Mouse (Mus musculus) neural tube, embryonic 12.5 days (tissue): ENCODE measurements around the gene Gdf11. TPM values are rescaled to one million over a fixed set of nuclear protein-coding genes. Genes with fewer than 3 reads are reported as not detected.
A peak's percentile ranks its signal among the peaks of the same experiment; 100 is the strongest.

ENCODE experiments used
- ATAC-seq: fragments of 200-750 bp; cut with Nextera tagmentation; 2 replicates; pipeline ENCODE4 v1.8.0; 2017; ENCODE audit warnings: low read depth, mild to moderate bottlenecking, moderate TSS enrichment, moderate library complexity; ENCODE audit not compliant: low FRiP score
- H3K27ac ChIP-seq: fragments of 300-500 bp; sonication (generic); 2 replicates; pipeline ENCODE4 v1.5.1; 2016
- H3K27me3 ChIP-seq: fragments of 300-500 bp; sonication (generic); replicated peaks from 2 replicates; pipeline ENCODE4 v1.6.1; 2016; ENCODE audit warnings: mild to moderate bottlenecking
- H3K36me3 ChIP-seq: fragments of 300-500 bp; sonication (generic); 2 replicates; pipeline ENCODE4 v1.6.1; 2016; ENCODE audit warnings: mild to moderate bottlenecking
- H3K4me1 ChIP-seq: fragments of 300-500 bp; sonication (generic); 2 replicates; pipeline ENCODE4 v1.6.1; 2016
- H3K4me2 ChIP-seq: fragments of 300-500 bp; sonication (generic); replicated peaks from 2 replicates; pipeline ENCODE4 v1.6.1; 2016; ENCODE audit warnings: mild to moderate bottlenecking
- H3K4me3 ChIP-seq: fragments of 300-500 bp; sonication (generic); 2 replicates; pipeline ENCODE4 v1.5.1; 2016
- H3K9ac ChIP-seq: fragments of 300-500 bp; sonication (generic); 2 replicates; pipeline ENCODE4 v1.6.1; 2016; ENCODE audit warnings: mild to moderate bottlenecking
- H3K9me3 ChIP-seq: fragments of 300-500 bp; sonication (generic); 2 replicates; pipeline ENCODE4 v1.6.1; 2016; ENCODE audit warnings: mild to moderate bottlenecking
- WGBS: fragments of 180-500 bp; shearing (Covaris S2); methylation state at CpG from one replicate; pipeline ENCODE4 v1.1.7; 2016; 5-methylcytosine and 5-hydroxymethylcytosine counted together
- polyA plus RNA-seq: library from polyadenylated mRNA; unstranded; fragments of >200 nt; fragmentation: Nextera tagmentation; extraction: Ambion mirVana; gene quantifications from 2 replicates; pipeline ENCODE4 v1.2.1, GENCODE M21; 2016

The Gdf11 gene
- polyA plus RNA-seq, 1 experiment from 2014 or later, result 20.4 TPM

DNA sequence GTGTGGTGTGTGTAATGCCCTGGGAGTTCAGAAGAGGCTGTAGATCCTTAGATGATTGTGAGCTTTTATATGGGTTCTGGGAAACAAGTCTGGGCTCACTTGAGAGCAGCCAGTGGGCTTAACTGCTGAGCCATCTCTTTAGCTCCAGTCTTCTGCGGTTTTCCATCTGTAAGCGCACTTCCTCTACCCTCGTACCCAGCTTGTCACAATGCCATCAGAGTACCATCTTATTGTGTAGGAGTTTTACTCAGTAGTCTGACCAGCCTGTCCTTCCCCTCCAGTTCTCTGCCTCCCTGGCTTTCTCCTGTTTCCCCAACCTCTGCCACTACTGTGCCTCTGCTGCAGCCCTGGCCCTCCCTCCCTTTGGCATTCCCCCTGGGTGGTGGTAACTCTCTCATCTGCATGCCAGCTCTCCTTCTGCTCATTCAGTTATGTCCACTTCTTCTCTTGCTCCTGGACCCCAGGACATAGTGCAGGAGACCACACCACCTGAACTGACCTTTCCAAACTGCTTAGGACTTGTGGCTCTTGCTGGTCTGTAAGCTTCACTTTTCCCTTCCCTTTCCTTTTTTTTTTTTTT lies 11.0 kb upstream of the Gdf11 start:
- ATAC-seq, result no peak
- WGBS, result 77% methylated on average over 3 of the region's 3 CpGs
- 0 out of 2 replicates have a peak, but pooled peaks cover 3% of the 10 kb centered on the region for H3K27me3 ChIP-seq

DNA sequence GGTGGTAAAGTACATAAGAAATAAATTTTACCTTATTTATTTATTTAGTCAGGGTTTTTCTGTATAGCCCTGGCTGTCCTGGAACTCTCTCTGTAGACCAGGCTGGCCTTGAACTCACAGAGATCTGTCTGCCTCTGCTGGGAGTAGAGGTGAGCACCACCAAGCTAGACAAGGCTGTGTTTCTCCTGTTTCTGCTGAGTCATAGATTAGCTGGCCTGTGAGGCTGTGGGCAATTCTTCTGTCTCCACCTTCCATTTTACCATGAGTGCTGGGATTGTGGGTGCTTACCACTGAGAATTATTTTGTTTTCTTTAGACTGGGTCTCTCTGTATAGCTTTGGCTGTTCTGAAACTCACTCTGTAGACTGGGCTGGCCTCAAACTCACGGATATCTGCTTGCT lies 9.9 kb upstream of the Gdf11 start:
- H3K36me3 ChIP-seq, result no peaks in the 10 kb centered on the region
- WGBS, result 78% methylated on average over 1 of the region's 1 CpGs
- H3K4me2 ChIP-seq, result no peak overlapping the region
- no peak overlapping the region for H3K27ac ChIP-seq
- H3K9me3 ChIP-seq, result no peaks in the 10 kb centered on the region
- H3K27me3 ChIP-seq, result peaks cover 11% of the 10 kb centered on the region
- H3K9ac ChIP-seq, result no peak overlapping the region
- no peak overlapping the region for H3K4me3 ChIP-seq
- ATAC-seq, result no peak
- peaks cover under 1% of the 10 kb centered on the region; the same call in 1 of the 2 replicates for H3K4me1 ChIP-seq

More for the DNA sequence above, 11.0 kb upstream of the Gdf11 start:
- Histone ChIP-seq H3K4me2 (no peak overlapping the region), H3K4me3 (no peak overlapping the region), H3K36me3 (no peaks in the 10 kb centered on the region), H3K9ac (no peak overlapping the region), H3K9me3 (no peaks in the 10 kb centered on the region), H3K4me1 (no peaks in the 10 kb centered on the region), H3K27ac (no peak overlapping the region)

GRCm38 (mm10) chr10:128900698-128901097 lies 9.2 kb upstream of the Gdf11 start, which contains the start of gene Cd63:
TSS of gene Cd63 (plus strand) at chr10:128900989.
- Histone ChIP-seq H3K9ac (no peak within 1 kb of the TSS), H3K4me1 (peaks cover 7% of the 10 kb centered on the region), H3K9me3 (no peaks in the 10 kb centered on the region), H3K27ac (no peak within 1 kb of the TSS), H3K36me3 (no peaks in the 10 kb centered on the region), H3K4me3 (no peak within 1 kb of the TSS), H3K27me3 (peaks cover 18% of the 10 kb centered on the region), H3K4me2 (no peak within 1 kb of the TSS)
- WGBS, result 84% methylated on average over 3 of the region's 3 CpGs
- no peak for ATAC-seq

GRCm38 (mm10) chr10:128899759-128900490 lies 8.4 kb upstream of the Gdf11 start:
- WGBS, result 82% methylated on average over 6 of the region's 6 CpGs
- no peak overlapping the region for H3K27ac ChIP-seq
- ATAC-seq, result no peak
- H3K9ac ChIP-seq, result no peak overlapping the region
- no peak overlapping the region for H3K4me2 ChIP-seq
- H3K9me3 ChIP-seq, result no peaks in the 10 kb centered on the region
- peaks cover 18% of the 10 kb centered on the region for H3K27me3 ChIP-seq
- H3K4me1 ChIP-seq, result peaks cover 8% of the 10 kb centered on the region
- H3K4me3 ChIP-seq, result no peak overlapping the region
- H3K36me3 ChIP-seq, result no peaks in the 10 kb centered on the region

DNA sequence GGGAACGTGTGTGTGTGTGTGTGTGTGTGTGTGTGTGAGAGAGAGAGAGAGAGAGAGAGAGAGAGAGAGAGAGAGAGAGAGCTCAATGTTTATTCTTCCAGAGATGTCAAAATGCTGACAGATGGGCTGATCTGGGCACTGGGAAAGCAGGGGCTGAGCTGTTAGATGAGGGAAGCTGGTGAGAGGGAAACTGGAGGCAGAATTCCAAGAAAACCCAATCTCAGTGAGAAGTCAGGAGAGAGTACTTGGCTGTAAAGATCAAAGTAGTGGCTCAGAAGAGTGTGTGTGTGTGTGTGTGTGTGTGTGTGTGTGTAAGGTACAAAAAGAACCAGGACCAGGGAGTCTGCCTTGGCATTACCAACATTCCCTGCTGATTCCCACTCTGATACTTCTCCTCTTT lies 6.0 kb upstream of the Gdf11 start:
- no peak overlapping the region for H3K4me3 ChIP-seq
- no peak for ATAC-seq
- H3K27ac ChIP-seq, result no peak overlapping the region
- peaks cover 12% of the 10 kb centered on the region for H3K4me1 ChIP-seq
- no peak overlapping the region for H3K9ac ChIP-seq
- no peak overlapping the region for H3K4me2 ChIP-seq
- 25% methylated on average over 1 of the region's 1 CpGs for WGBS
- no peaks in the 10 kb centered on the region for H3K9me3 ChIP-seq
- no peaks in the 10 kb centered on the region for H3K36me3 ChIP-seq
- H3K27me3 ChIP-seq, result peaks cover 18% of the 10 kb centered on the region

- H3K4me2 ChIP-seq, result no peak overlapping the region
- H3K36me3 ChIP-seq, result no peaks in the 10 kb centered on the region
- peaks cover 18% of the 10 kb centered on the region for H3K27me3 ChIP-seq
- no peak overlapping the region for H3K9ac ChIP-seq
- no peaks in the 10 kb centered on the region for H3K9me3 ChIP-seq
- ATAC-seq, result no peak
- no peak overlapping the region for H3K27ac ChIP-seq
- WGBS, result 44% methylated on average over 1 of the region's 1 CpGs
- no peak overlapping the region for H3K4me3 ChIP-seq
- peaks cover 16% of the 10 kb centered on the region for H3K4me1 ChIP-seq
Measured at GRCm38 (mm10) chr10:128896807-128897206, 5.3 kb upstream of the Gdf11 start.

DNA sequence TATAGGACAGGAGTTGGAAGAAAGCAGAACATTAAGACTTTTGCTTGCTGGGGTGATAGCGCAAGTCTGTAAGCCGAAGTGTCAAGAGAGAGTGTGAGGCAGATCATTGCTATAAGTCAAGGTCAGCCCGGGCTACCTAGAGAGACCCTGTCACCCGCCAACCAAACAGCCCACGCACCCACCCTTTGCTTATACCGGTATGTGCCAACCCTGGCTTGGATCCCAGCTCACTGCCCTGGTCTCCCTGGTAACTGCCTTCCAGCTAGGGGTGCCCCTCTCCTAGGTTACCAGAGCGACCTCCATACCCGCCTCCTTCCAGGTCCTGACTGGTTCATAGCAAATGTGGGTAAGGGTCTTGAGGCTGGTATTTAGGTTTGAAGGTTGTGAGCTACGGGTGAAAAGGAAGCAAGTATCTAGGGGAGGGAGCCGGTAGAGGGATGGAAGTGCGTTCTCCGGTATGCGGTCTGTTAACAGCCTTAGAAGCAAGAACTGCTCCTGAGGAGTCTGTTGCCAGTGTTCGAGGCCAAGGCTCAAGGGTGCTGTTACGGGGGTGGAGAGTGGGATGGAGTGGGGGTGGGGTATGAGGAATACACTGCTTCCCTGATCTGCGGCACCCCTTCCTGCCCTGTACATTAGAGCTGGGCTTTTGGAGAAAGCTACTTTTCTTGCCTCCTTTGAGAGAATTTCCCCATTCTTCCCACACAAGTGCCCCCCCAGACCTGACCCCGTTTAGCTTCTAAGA lies 4.6 kb upstream of the Gdf11 start:
- Histone ChIP-seq H3K4me2 (peak overlapping the region; percentile 17), H3K27ac (no peak overlapping the region)
- peak; percentile 3; the same call in 1 of the 2 replicates for ATAC-seq

GRCm38 (mm10) chr10:128895437-128895836 lies 3.9 kb upstream of the Gdf11 start:
- Histone ChIP-seq H3K9ac (no peak overlapping the region), H3K4me2 (peak overlapping the region; percentile 17; the same call in 1 of the 2 replicates), H3K27ac (no peak overlapping the region), H3K9me3 (no peaks in the 10 kb centered on the region), H3K4me3 (no peak overlapping the region), H3K27me3 (peaks cover 18% of the 10 kb centered on the region), H3K4me1 (peaks cover 16% of the 10 kb centered on the region), H3K36me3 (no peaks in the 10 kb centered on the region)
- ATAC-seq, result no peak
- under 1% methylated on average over 9 of the region's 9 CpGs for WGBS

More for the DNA sequence above, 4.6 kb upstream of the Gdf11 start:
- peaks cover 16% of the 10 kb centered on the region for H3K4me1 ChIP-seq
- H3K9me3 ChIP-seq, result no peaks in the 10 kb centered on the region
- WGBS, result 4% methylated on average over 17 of the region's 17 CpGs
- no peaks in the 10 kb centered on the region for H3K36me3 ChIP-seq
- no peak overlapping the region; the same call in 1 of the 2 replicates for H3K9ac ChIP-seq
- peaks cover 18% of the 10 kb centered on the region for H3K27me3 ChIP-seq
- no peak overlapping the region for H3K4me3 ChIP-seq

GRCm38 (mm10) chr10:128892246-128892645 lies 728 bp upstream of the Gdf11 start:
- Histone ChIP-seq H3K9me3 (no peaks in the 10 kb centered on the region), H3K4me2 (peak overlapping the region; percentile 88), H3K9ac (peak overlapping the region; percentile 70), H3K4me1 (peaks cover 29% of the 10 kb centered on the region), H3K36me3 (0 out of 2 replicates have a peak, but pooled peaks cover 8% of the 10 kb centered on the region), H3K4me3 (peak overlapping the region; percentile 80), H3K27ac (peak overlapping the region; percentile 96), H3K27me3 (peaks cover 14% of the 10 kb centered on the region)
- ATAC-seq, result peak; percentile 8; the same call in 1 of the 2 replicates
- WGBS, result 2% methylated on average over 9 of the region's 9 CpGs

- Histone ChIP-seq H3K4me1 (peaks cover 21% of the 10 kb centered on the region), H3K4me3 (peak overlapping the region; percentile 80), H3K9me3 (no peaks in the 10 kb centered on the region), H3K36me3 (peaks cover 21% of the 10 kb centered on the region), H3K4me2 (peak overlapping the region; percentile 88), H3K27me3 (no peaks in the 10 kb centered on the region; the same call in 1 of the 2 replicates), H3K27ac (peak overlapping the region; percentile 96), H3K9ac (peak overlapping the region; percentile 76)
- under 1% methylated on average over 40 of the region's 40 CpGs for WGBS
- peak; percentile 14 for ATAC-seq
Measured at GRCm38 (mm10) chr10:128890383-128891295, 879 bp downstream of the Gdf11 start.

DNA sequence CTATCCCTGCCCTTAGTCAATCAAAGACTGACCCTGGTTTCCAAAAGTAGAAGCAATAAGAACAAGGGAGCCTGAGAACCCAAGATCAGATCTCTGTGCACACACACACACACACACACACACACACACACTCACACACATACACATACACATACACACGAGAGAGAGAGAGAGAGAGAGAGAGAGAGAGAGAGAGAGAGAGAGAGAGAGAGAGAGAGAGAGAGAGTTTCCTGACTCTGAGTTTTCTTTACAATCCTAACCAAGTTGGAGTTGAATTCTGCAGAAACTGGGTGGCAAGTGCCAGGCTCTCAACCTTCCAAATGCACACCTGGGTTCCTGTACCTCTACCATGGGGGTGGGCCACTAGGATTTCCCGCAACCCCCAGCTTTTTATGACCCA lies 1.7 kb downstream of the Gdf11 start:
- Histone ChIP-seq H3K9ac (peak overlapping the region; percentile 76), H3K4me1 (peaks cover 21% of the 10 kb centered on the region), H3K4me2 (peak overlapping the region; percentile 88), H3K36me3 (peaks cover 29% of the 10 kb centered on the region), H3K4me3 (peak overlapping the region; percentile 80), H3K9me3 (no peaks in the 10 kb centered on the region), H3K27ac (peak overlapping the region; percentile 96; the same call in 1 of the 2 replicates), H3K27me3 (no peaks in the 10 kb centered on the region)
- 0% methylated on average over 1 of the region's 2 CpGs for WGBS
- ATAC-seq, result no peak
